Mouse (Mus musculus) midbrain, embryonic 16.5 days (tissue): ENCODE measurements around the gene Hist1h4k. TPM values are rescaled to one million over a fixed set of nuclear protein-coding genes. Genes with fewer than 3 reads are reported as not detected.
"Not testable (repeated sequence)": the region's sequence is repeated elsewhere in the genome, so short reads cannot be mapped to it uniquely, and the experiment has no call there.

Source experiments
- ATAC-seq: fragments of 200-750 bp; cut with Nextera tagmentation; 2 replicates; pipeline ENCODE4 v1.8.0; 2017; ENCODE audit warnings: moderate TSS enrichment
- H3K27ac ChIP-seq: fragments of 300-500 bp; sonication (generic); 2 replicates; pipeline ENCODE4 v1.5.1; 2014; ENCODE audit warnings: mild to moderate bottlenecking, low read length, mixed read lengths
- H3K27me3 ChIP-seq: fragments of 300-500 bp; sonication (generic); 2 replicates; pipeline ENCODE4 v1.6.1; 2014; ENCODE audit warnings: low read depth, low read length, mixed read lengths; ENCODE audit not compliant: control insufficient read depth, insufficient read depth
- H3K36me3 ChIP-seq: fragments of 300-500 bp; sonication (generic); 2 replicates; pipeline ENCODE4 v1.6.1; 2014; ENCODE audit warnings: mild to moderate bottlenecking, low read length, moderate library complexity, mixed read lengths; ENCODE audit not compliant: control insufficient read depth, insufficient read depth
- H3K4me1 ChIP-seq: fragments of 300-500 bp; sonication (generic); 2 replicates; pipeline ENCODE4 v1.6.1; 2014; ENCODE audit warnings: mild to moderate bottlenecking, low read length, mixed read lengths; ENCODE audit not compliant: control insufficient read depth, insufficient read depth
- H3K4me2 ChIP-seq: fragments of 300-500 bp; sonication (generic); 2 replicates; pipeline ENCODE4 v1.6.1; 2014; ENCODE audit warnings: mild to moderate bottlenecking, low read length, mixed read lengths
- H3K4me3 ChIP-seq: fragments of 300-500 bp; sonication (generic); 2 replicates; pipeline ENCODE4 v1.5.1; 2014; ENCODE audit warnings: low read depth, mild to moderate bottlenecking, low read length, moderate library complexity, mixed read lengths
- H3K9ac ChIP-seq: fragments of 300-500 bp; sonication (generic); 2 replicates; pipeline ENCODE4 v1.6.1; 2014; ENCODE audit warnings: low read depth, low read length, mixed read lengths
- H3K9me3 ChIP-seq: fragments of 300-500 bp; sonication (generic); replicated peaks from 2 replicates; pipeline ENCODE4 v1.6.1; 2014; ENCODE audit warnings: mild to moderate bottlenecking, low read length, mixed read lengths; ENCODE audit not compliant: control insufficient read depth, poor library complexity, severe bottlenecking
- WGBS: fragments of 180-500 bp; shearing (Covaris S2); extraction: QIAGEN DNeasy Blood & Tissue Kit; methylation state at CpG from one replicate; pipeline ENCODE4 v1.1.7; 2014; 5-methylcytosine and 5-hydroxymethylcytosine counted together
- polyA plus RNA-seq: library from polyadenylated mRNA; unstranded; fragments of >200 nt; fragmentation: Nextera tagmentation; extraction: Ambion mirVana; gene quantifications from 2 replicates; pipeline ENCODE4 v1.2.1, GENCODE M21; 2015

The Hist1h4k gene
- polyA plus RNA-seq, 1 experiment from 2014 or later = not detected

GRCm38 (mm10) chr13:21749387-21750158 lies 732 bp downstream of the Hist1h4k start:
- peak overlapping the region; percentile 81 for H3K4me2 ChIP-seq
- H3K9ac ChIP-seq = peak overlapping the region; percentile 63
- peak overlapping the region; percentile 43 for H3K4me3 ChIP-seq
- 5% methylated on average over 5 of the region's 5 CpGs for WGBS
- H3K4me1 ChIP-seq = peaks cover 24% of the 10 kb centered on the region
- H3K36me3 ChIP-seq = no peaks in the 10 kb centered on the region
- H3K27me3 ChIP-seq = no peaks in the 10 kb centered on the region
- H3K27ac ChIP-seq = peak overlapping the region; percentile 86
- no peaks in the 10 kb centered on the region for H3K9me3 ChIP-seq
- ATAC-seq = no peak

- no peak overlapping the region for H3K4me3 ChIP-seq
- 94% methylated on average over 1 of the region's 1 CpGs for WGBS
- peaks cover 15% of the 10 kb centered on the region for H3K4me1 ChIP-seq
- H3K36me3 ChIP-seq = no peaks in the 10 kb centered on the region
- no peak overlapping the region for H3K4me2 ChIP-seq
- no peaks in the 10 kb centered on the region for H3K27me3 ChIP-seq
- H3K27ac ChIP-seq = no peak overlapping the region
- H3K9me3 ChIP-seq = no peaks in the 10 kb centered on the region
- no peak overlapping the region for H3K9ac ChIP-seq
- no peak for ATAC-seq
Measured at GRCm38 (mm10) chr13:21745006-21745405, 5.3 kb downstream of the Hist1h4k start.

GRCm38 (mm10) chr13:21734906-21735767 lies 15.2 kb downstream of the Hist1h4k start, which contains the start of gene Hist1h4j:
TSS of gene Hist1h4j (plus strand) at chr13:21735064.
- H3K4me1 ChIP-seq = peaks cover 11% of the 10 kb centered on the region
- H3K36me3 ChIP-seq, H3K27me3 ChIP-seq, H3K9me3 ChIP-seq: not testable (repeated sequence)
- H3K4me2 ChIP-seq = peak within 1 kb of the TSS; percentile 85
- ATAC-seq = peak; percentile 93
- peak within 1 kb of the TSS; percentile 95 for H3K27ac ChIP-seq
- H3K9ac ChIP-seq = peak within 1 kb of the TSS; percentile 63
- under 1% methylated on average over 40 of the region's 56 CpGs for WGBS
- H3K4me3 ChIP-seq = peak within 1 kb of the TSS; percentile 54

- no peaks in the 10 kb centered on the region for H3K9me3 ChIP-seq
- peak overlapping the region; percentile 95 for H3K27ac ChIP-seq
- peak overlapping the region; percentile 54 for H3K4me3 ChIP-seq
- H3K4me1 ChIP-seq = peaks cover 11% of the 10 kb centered on the region
- H3K36me3 ChIP-seq = no peaks in the 10 kb centered on the region
- WGBS = under 1% methylated on average over 21 of the region's 21 CpGs
- peak; percentile 83 for ATAC-seq
- H3K4me2 ChIP-seq = peak overlapping the region; percentile 85
- H3K27me3 ChIP-seq = no peaks in the 10 kb centered on the region
- peak overlapping the region; percentile 63 for H3K9ac ChIP-seq
Measured at GRCm38 (mm10) chr13:21734010-21734905, 16.0 kb downstream of the Hist1h4k start.

- 72% methylated on average over 5 of the region's 5 CpGs for WGBS
- H3K27ac ChIP-seq = peak overlapping the region; percentile 95
- no peaks in the 10 kb centered on the region for H3K36me3 ChIP-seq
- ATAC-seq = peak; percentile 30; the same call in 1 of the 2 replicates
- no peak overlapping the region for H3K4me3 ChIP-seq
- no peaks in the 10 kb centered on the region for H3K27me3 ChIP-seq
- no peak overlapping the region for H3K4me2 ChIP-seq
- no peaks in the 10 kb centered on the region for H3K9me3 ChIP-seq
- no peak overlapping the region; the same call in 1 of the 2 replicates for H3K9ac ChIP-seq
- H3K4me1 ChIP-seq = peaks cover 11% of the 10 kb centered on the region
Measured at GRCm38 (mm10) chr13:21733466-21733865, 16.8 kb downstream of the Hist1h4k start.

- Histone ChIP-seq H3K36me3 (no peaks in the 10 kb centered on the region), H3K4me3 (no peak overlapping the region), H3K9ac (no peak overlapping the region), H3K27ac (no peak overlapping the region), H3K9me3 (no peaks in the 10 kb centered on the region), H3K4me1 (peaks cover 5% of the 10 kb centered on the region; the same call in 1 of the 2 replicates), H3K27me3 (no peaks in the 10 kb centered on the region), H3K4me2 (no peak overlapping the region)
- WGBS = 77% methylated on average over 1 of the region's 1 CpGs
- ATAC-seq = no peak
Measured at GRCm38 (mm10) chr13:21729544-21729943, 20.8 kb downstream of the Hist1h4k start.

GRCm38 (mm10) chr13:21727948-21728572 lies 22.2 kb downstream of the Hist1h4k start:
- H3K9ac ChIP-seq = no peak overlapping the region
- peaks cover 2% of the 10 kb centered on the region; the same call in 1 of the 2 replicates for H3K4me1 ChIP-seq
- no peak overlapping the region for H3K4me2 ChIP-seq
- 0 out of 2 replicates have a peak, but pooled peaks have one; percentile 25 for ATAC-seq
- H3K9me3 ChIP-seq = no peaks in the 10 kb centered on the region
- H3K4me3 ChIP-seq = no peak overlapping the region
- no peaks in the 10 kb centered on the region for H3K27me3 ChIP-seq
- H3K27ac ChIP-seq = peak overlapping the region; percentile 14; the same call in 1 of the 2 replicates
- H3K36me3 ChIP-seq = no peaks in the 10 kb centered on the region
- WGBS = 18% methylated on average over 11 of the region's 11 CpGs
